Mouse (Mus musculus) monocyte, adult 5-6 weeks (primary cell): Measurements from ENCODE around the gene Sh3d21. TPM values are rescaled to one million over a fixed set of nuclear protein-coding genes. Genes with fewer than 3 reads are reported as not detected.
A peak's percentile ranks its signal among the peaks of the same experiment; 100 is the strongest.

Source experiments
- ATAC-seq: fragments of 153-309, 156-312 bp; replicated peaks from 2 replicates; pipeline ENCODE4 v1.8.0; 2017; ENCODE audit warnings: mild to moderate bottlenecking; ENCODE audit not compliant: low TSS enrichment, insufficient number of reproducible peaks, severe bottlenecking, poor library complexity, low FRiP score
- total RNA-seq: library from RNA; stranded (forward); fragments of 200-1000, 200-491, 200-594 nt; gene quantifications from 3 replicates; pipeline ENCODE4 v1.2.3, GENCODE M21; 2017

Sh3d21 gene
- total RNA-seq = 0.19 to 1.3 TPM in 2 of 3 replicates, not detected in the other

GRCm38 (mm10) chr4:126163067-126163659 is at the start of gene Sh3d21:
TSS of gene Sh3d21 (minus strand) at chr4:126163491.
- 0 out of 2 replicates have a peak, but pooled peaks have one; percentile 9 for ATAC-seq

GRCm38 (mm10) chr4:126207081-126207480 is 43.8 kb upstream of the Sh3d21 start:
- no peak for ATAC-seq

- ATAC-seq = no peak
Measured at GRCm38 (mm10) chr4:126205386-126205785, 42.1 kb upstream of the Sh3d21 start.

GRCm38 (mm10) chr4:126204661-126205230 is 41.5 kb upstream of the Sh3d21 start:
- ATAC-seq = no peak

- ATAC-seq = no peak
Measured at GRCm38 (mm10) chr4:126204016-126204415, 40.7 kb upstream of the Sh3d21 start.

- ATAC-seq = no peak
Measured at GRCm38 (mm10) chr4:126203336-126203895, 40.1 kb upstream of the Sh3d21 start.

GRCm38 (mm10) chr4:126202303-126203181 is 39.3 kb upstream of the Sh3d21 start, which contains the start of gene Thrap3:
TSS of gene Thrap3 (minus strand) at chr4:126202760.
- peak; percentile 89 for ATAC-seq

GRCm38 (mm10) chr4:126201514-126202302 is 38.4 kb upstream of the Sh3d21 start:
- 0 out of 2 replicates have a peak, but pooled peaks have one; percentile 7 for ATAC-seq

- ATAC-seq = no peak
Measured at GRCm38 (mm10) chr4:126200656-126201055, 37.4 kb upstream of the Sh3d21 start.

GRCm38 (mm10) chr4:126200036-126200435 is 36.7 kb upstream of the Sh3d21 start:
- ATAC-seq = no peak

GRCm38 (mm10) chr4:126199556-126199955 is 36.3 kb upstream of the Sh3d21 start:
- ATAC-seq = no peak

- 0 out of 2 replicates have a peak, but pooled peaks have one; percentile 15 for ATAC-seq
Measured at GRCm38 (mm10) chr4:126197485-126197884, 34.2 kb upstream of the Sh3d21 start.

GRCm38 (mm10) chr4:126194916-126195315 is 31.6 kb upstream of the Sh3d21 start:
- no peak for ATAC-seq

- ATAC-seq = no peak
Measured at GRCm38 (mm10) chr4:126194216-126194615, 30.9 kb upstream of the Sh3d21 start.

- no peak for ATAC-seq
Measured at GRCm38 (mm10) chr4:126190636-126191035, 27.3 kb upstream of the Sh3d21 start.

- no peak for ATAC-seq
Measured at GRCm38 (mm10) chr4:126187096-126187495, 23.8 kb upstream of the Sh3d21 start.

- ATAC-seq = no peak
Measured at GRCm38 (mm10) chr4:126183034-126183433, 19.7 kb upstream of the Sh3d21 start.

GRCm38 (mm10) chr4:126181170-126181957 is 18.1 kb upstream of the Sh3d21 start:
- ATAC-seq = peak; percentile 76; the same call in 1 of the 2 replicates
